Mouse (Mus musculus) stomach, embryonic 16.5 days (tissue): ENCODE measurements at regions not wholly inside any gene's neighbourhood (a gene's known extent, or its start where the extent isn't known, plus 50 kb on each side); places are given as distances from the start of the nearest gene placed in this dataset.

Source experiments
- ATAC-seq: fragments of 200-750 bp; cut with Nextera tagmentation; 2 replicates; pipeline ENCODE4 v1.8.0; 2017; ENCODE audit warnings: moderate number of reproducible peaks, moderate TSS enrichment; ENCODE audit not compliant: insufficient read depth, low FRiP score
- H3K27ac ChIP-seq: fragments of 300-500 bp; sonication (generic); 2 replicates; pipeline ENCODE4 v1.5.1; 2014; ENCODE audit warnings: low read length
- H3K27me3 ChIP-seq: fragments of 300-500 bp; sonication (generic); 2 replicates; pipeline ENCODE4 v1.6.1; 2014; ENCODE audit warnings: low read length, control low read depth, mixed read lengths; ENCODE audit not compliant: control insufficient read depth, insufficient read depth
- H3K36me3 ChIP-seq: fragments of 300-500 bp; sonication (generic); 2 replicates; pipeline ENCODE4 v1.6.1; 2014; ENCODE audit warnings: low read length; ENCODE audit not compliant: control insufficient read depth, insufficient read depth
- H3K4me1 ChIP-seq: fragments of 300-500 bp; sonication (generic); 2 replicates; pipeline ENCODE4 v1.6.1; 2014; ENCODE audit warnings: low read length, control low read depth, mixed read lengths; ENCODE audit not compliant: control insufficient read depth, insufficient read depth
- H3K4me2 ChIP-seq: fragments of 300-500 bp; sonication (generic); 2 replicates; pipeline ENCODE4 v1.6.1; 2014; ENCODE audit warnings: low read depth, low read length, mixed read lengths
- H3K4me3 ChIP-seq: fragments of 300-500 bp; sonication (generic); replicated peaks from 2 replicates; pipeline ENCODE4 v1.5.1; 2014; ENCODE audit warnings: mild to moderate bottlenecking, low read length
- H3K9ac ChIP-seq: fragments of 300-500 bp; sonication (generic); 2 replicates; pipeline ENCODE4 v1.6.1; 2014; ENCODE audit warnings: low read length
- H3K9me3 ChIP-seq: fragments of 300-500 bp; sonication (generic); replicated peaks from 2 replicates; pipeline ENCODE4 v1.6.1; 2016; ENCODE audit warnings: low read length, control low read depth; ENCODE audit not compliant: control insufficient read depth
- WGBS: fragments of 180-500 bp; shearing (Covaris S2); extraction: QIAGEN DNeasy Blood & Tissue Kit; methylation state at CpG from one replicate; pipeline ENCODE4 v1.1.7; 2014; 5-methylcytosine and 5-hydroxymethylcytosine counted together

GRCm38 (mm10) chr12:32761055-32761454, 58.3 kb upstream of the Nampt start:
- no peaks in the 10 kb centered on the region for H3K27me3 ChIP-seq
- H3K4me3 ChIP-seq = no peak overlapping the region
- no peaks in the 10 kb centered on the region for H3K4me1 ChIP-seq
- no peak overlapping the region for H3K9ac ChIP-seq
- no peak overlapping the region for H3K4me2 ChIP-seq
- ATAC-seq = peak; percentile 71; the same call in 1 of the 2 replicates
- H3K9me3 ChIP-seq = no peaks in the 10 kb centered on the region
- no peaks in the 10 kb centered on the region for H3K36me3 ChIP-seq
- H3K27ac ChIP-seq = no peak overlapping the region; the same call in 1 of the 2 replicates
- 27% methylated on average over 3 of the region's 3 CpGs for WGBS

DNA sequence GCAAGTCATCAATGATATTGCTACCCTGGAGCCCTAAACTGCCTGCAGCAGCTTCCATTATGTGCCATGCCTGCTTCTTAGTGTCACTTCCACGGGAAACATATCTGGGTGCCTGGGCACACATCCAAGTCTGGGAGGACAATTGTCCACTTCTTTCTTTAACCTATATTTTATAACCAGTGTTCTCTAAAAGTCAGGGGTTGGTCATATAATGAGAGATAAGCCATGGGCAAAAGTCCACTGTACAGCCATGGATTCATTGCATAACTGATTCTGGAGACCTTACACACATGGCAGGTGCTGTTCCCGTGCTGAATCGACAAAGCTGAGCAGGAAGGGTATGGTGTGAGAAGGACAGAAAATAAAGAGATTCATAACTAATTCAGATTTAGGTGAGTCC, 55.1 kb upstream of the Nampt start:
- no peaks in the 10 kb centered on the region for H3K9me3 ChIP-seq
- H3K27me3 ChIP-seq = no peaks in the 10 kb centered on the region
- no peak overlapping the region for H3K4me2 ChIP-seq
- H3K4me1 ChIP-seq = no peaks in the 10 kb centered on the region
- WGBS = 82% methylated on average over 3 of the region's 3 CpGs
- no peak overlapping the region for H3K4me3 ChIP-seq
- no peaks in the 10 kb centered on the region for H3K36me3 ChIP-seq
- H3K27ac ChIP-seq = no peak overlapping the region
- H3K9ac ChIP-seq = no peak overlapping the region
- no peak for ATAC-seq

DNA sequence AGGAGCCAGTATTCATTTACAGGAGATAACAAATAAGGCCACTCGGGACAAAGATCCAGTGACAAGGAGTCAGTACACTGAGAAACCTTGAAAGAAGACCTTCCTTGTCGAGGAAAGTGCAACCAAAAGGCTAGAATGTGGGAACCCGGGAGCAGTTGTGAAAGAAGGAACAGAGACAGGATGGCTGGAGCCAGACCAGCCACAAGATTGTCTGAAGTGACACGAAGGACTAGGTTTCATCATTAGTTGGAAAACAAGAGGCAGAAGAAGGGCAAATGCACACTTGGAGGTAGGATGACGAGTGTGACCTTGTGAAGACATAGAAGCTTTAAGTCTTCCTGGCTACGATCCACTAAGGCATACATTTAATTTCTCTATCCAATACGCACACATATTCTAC, 54.6 kb upstream of the Nampt start:
- 83% methylated on average over 7 of the region's 7 CpGs for WGBS
- H3K9ac ChIP-seq = no peak overlapping the region
- H3K27ac ChIP-seq = no peak overlapping the region

DNA sequence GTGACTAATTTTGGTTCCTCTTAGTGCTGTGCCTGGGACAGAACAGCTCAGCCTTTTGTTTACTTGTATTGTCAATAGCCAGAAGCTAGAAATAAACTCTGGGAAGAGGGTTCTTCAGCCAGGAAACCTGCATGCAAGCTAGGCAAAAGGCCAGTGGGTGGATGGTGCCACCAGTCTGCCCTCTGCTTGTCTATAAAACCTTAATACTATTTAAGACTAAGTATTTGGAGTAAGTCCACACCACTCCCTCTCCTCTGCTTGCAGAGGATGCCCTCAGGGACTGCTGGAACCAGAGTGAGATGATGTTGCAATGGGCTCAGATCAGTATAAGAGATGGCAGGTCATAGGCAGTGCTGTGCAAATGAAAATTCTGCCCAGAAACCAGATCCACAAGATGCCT, 53.5 kb upstream of the Nampt start:
- H3K4me3 ChIP-seq = no peak overlapping the region
- no peaks in the 10 kb centered on the region for H3K4me1 ChIP-seq
- no peak overlapping the region for H3K9ac ChIP-seq
- H3K27ac ChIP-seq = no peak overlapping the region
- H3K36me3 ChIP-seq = no peaks in the 10 kb centered on the region
- H3K9me3 ChIP-seq = no peaks in the 10 kb centered on the region
- no peak overlapping the region for H3K4me2 ChIP-seq
- no peak for ATAC-seq
- H3K27me3 ChIP-seq = no peaks in the 10 kb centered on the region

More for the DNA sequence above, 54.6 kb upstream of the Nampt start:
- Histone ChIP-seq H3K9me3 (no peaks in the 10 kb centered on the region), H3K4me2 (no peak overlapping the region), H3K4me1 (no peaks in the 10 kb centered on the region), H3K4me3 (no peak overlapping the region), H3K36me3 (no peaks in the 10 kb centered on the region), H3K27me3 (no peaks in the 10 kb centered on the region)
- no peak for ATAC-seq

DNA sequence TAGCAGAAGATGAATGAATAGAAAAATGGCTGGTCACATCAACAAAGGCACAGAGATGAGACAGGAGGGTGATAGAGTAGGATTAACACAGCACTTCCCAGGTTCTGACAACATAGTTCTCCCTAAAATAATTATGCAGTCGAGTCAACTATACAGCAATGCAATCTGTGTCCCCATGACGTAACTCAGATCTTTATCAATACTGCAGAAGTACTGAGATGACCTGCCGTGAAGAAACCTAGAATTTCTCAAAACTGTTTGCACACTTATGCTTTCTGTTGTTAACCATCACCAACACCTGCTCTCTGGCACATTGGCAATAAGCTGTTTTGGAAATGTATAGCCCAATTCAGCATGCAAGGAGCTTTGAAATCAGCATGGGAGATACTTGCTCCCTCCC, 52.8 kb upstream of the Nampt start:
- Histone ChIP-seq H3K9ac (no peak overlapping the region), H3K4me3 (no peak overlapping the region), H3K4me2 (no peak overlapping the region), H3K27ac (no peak overlapping the region), H3K36me3 (no peaks in the 10 kb centered on the region), H3K9me3 (no peaks in the 10 kb centered on the region), H3K27me3 (no peaks in the 10 kb centered on the region), H3K4me1 (no peaks in the 10 kb centered on the region)
- 71% methylated on average over 3 of the region's 3 CpGs for WGBS
- no peak for ATAC-seq

DNA sequence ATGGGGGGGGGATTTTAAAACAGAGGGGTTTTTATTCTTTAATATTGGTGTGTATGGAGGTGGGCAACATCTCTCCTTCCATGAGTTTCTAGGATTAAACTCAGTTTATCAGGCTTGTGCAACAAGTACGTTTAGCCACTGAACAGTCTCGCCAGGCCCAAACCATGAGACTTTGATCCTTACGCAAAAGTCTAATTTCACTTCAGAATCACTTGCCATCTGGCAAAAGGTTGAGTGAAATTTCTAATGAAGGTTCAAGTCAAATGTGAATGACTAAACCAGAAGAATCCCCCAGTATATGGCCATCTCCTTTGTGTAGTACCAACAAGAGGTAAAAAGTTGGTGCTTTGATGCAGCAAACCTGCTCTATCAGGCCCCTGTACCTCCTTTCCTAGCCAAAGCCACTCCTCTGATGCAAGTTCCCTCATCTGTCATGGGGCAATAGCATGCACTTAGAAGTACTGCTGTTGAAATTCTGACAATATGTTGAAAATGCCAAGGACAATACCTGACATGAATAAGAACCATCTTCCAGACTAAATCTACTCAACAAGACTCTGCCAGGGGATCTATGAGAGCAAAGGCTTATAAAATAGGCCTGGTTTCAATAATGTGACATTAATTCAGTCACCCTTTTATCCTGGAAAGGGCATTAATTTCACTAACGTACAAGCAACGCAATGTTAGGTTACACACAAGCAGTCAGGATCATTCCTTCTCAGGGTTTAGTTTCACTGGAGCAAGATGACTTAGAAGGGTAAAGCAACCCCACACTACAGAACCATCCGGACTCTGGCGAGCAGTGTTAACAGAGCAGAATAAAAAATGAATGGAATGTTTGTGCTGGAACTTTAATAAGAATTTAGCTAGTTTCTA, 51.9 kb upstream of the Nampt start:
- no peak for ATAC-seq
- Histone ChIP-seq H3K4me3 (no peak overlapping the region), H3K4me2 (no peak overlapping the region), H3K27me3 (no peaks in the 10 kb centered on the region), H3K27ac (no peak overlapping the region), H3K9ac (no peak overlapping the region), H3K4me1 (no peaks in the 10 kb centered on the region), H3K36me3 (no peaks in the 10 kb centered on the region), H3K9me3 (no peaks in the 10 kb centered on the region)
- 74% methylated on average over 7 of the region's 7 CpGs for WGBS

DNA sequence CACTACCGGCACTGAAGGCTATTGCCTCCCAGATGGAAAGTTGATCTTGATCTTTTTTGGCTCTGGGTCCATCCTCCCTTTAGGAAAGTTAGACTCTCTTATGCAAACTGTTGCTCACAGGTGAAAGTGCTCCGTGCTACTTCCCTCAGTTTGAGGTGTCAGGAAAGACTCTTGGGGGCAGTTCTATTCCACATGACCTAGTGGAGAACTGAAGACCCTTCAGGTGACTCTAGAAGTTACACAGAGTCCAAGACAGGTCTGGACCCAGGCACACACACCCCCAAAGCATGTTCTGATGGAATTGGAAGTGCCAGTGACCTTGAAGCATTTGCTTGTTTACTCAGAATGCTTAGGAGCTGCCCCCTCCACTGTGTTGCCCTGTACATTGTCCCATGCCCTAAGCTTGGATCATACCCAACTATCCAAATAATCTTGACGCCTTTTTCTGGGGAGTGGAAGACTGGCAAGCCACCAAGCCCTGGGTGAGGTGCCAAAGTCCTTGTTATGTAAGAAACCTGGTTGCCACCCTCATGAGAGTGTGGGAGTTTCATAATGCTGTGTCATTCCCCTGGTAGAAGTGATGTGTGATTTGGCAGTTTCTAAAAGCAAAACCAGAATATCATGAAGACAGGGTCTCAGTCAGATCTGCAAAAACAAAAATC, 51.1 kb upstream of the Nampt start:
- 48% methylated on average over 3 of the region's 3 CpGs for WGBS
- Histone ChIP-seq H3K27me3 (no peaks in the 10 kb centered on the region), H3K36me3 (no peaks in the 10 kb centered on the region), H3K27ac (no peak overlapping the region), H3K9ac (no peak overlapping the region), H3K4me3 (no peak overlapping the region), H3K4me1 (no peaks in the 10 kb centered on the region), H3K9me3 (no peaks in the 10 kb centered on the region), H3K4me2 (no peak overlapping the region)
- ATAC-seq = no peak

GRCm38 (mm10) chr12:32768744-32769535, 50.4 kb upstream of the Nampt start:
- H3K9me3 ChIP-seq = no peaks in the 10 kb centered on the region
- H3K27ac ChIP-seq = no peak overlapping the region
- H3K27me3 ChIP-seq = no peaks in the 10 kb centered on the region
- no peak for ATAC-seq
- H3K4me1 ChIP-seq = no peaks in the 10 kb centered on the region
- no peaks in the 10 kb centered on the region for H3K36me3 ChIP-seq
- H3K9ac ChIP-seq = no peak overlapping the region
- no peak overlapping the region for H3K4me2 ChIP-seq
- WGBS = 69% methylated on average over 3 of the region's 3 CpGs
- H3K4me3 ChIP-seq = no peak overlapping the region
